Mouse (Mus musculus): ENCODE results near the gene Gm10428.

DNA sequence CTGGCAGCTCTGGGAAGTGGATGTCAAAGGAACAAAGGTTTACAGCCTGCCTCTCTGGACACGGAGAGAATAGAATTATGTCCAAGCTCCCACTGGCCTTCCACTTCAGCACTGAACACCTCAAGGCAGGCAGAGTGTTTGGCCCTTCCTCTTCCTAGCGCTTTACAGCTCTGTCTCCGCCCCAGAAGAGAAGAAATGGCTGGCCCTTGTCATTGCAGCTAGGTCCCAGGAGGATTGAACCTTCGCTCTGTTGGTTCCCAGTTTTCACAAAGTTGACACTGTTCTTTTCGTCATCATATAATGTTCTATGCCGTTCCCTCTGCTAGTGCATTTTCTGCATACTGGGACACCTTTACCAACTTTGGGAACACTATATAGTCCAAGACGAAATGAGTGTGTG is 44.6 kb upstream of the Gm10428 start:
- no peak for TF ChIP-seq POLR2A (IDR thresholded peaks at IDR 0.05; ENCODE audit: borderline replicate concordance, extremely low read depth, low read depth, low read length)
- TF ChIP-seq CTCF (IDR thresholded peaks at IDR 0.05; ENCODE audit: insufficient read depth, low read length) = no peak
